Mouse (Mus musculus): ENCODE results near the gene Cacnb2. TPM values are rescaled to one million over a fixed set of nuclear protein-coding genes. Genes with fewer than 3 reads are reported as not detected.

Cacnb2 gene
- total and polyA plus RNA-seq, 3 experiments, result 0.38 TPM; not detected in 2

- no peak for ATAC-seq (ENCODE audit: extremely low read depth, insufficient number of reproducible peaks, low FRiP score, poor library complexity, severe bottlenecking)
- Histone ChIP-seq H3K36me3 (replicated peaks) (no peaks in the 10 kb centered on the region), H3K9me3 (replicated peaks) (no peaks in the 10 kb centered on the region), H3K27me3 (ENCODE audit: insufficient read depth, low read length) (no peaks in the 10 kb centered on the region), H3K4me3 (ENCODE audit: low read depth, low read length) (no peak overlapping the region), H3K4me1 (ENCODE audit: insufficient read depth, low read depth, low read length) (no peaks in the 10 kb centered on the region)
- TF ChIP-seq POLR2AphosphoS5 (IDR thresholded peaks at IDR 0.05; ENCODE audit: insufficient replicate concordance, low read depth, low read length), result no peak
- no peak for TF ChIP-seq GATA1 (IDR thresholded peaks at IDR 0.05; ENCODE audit: borderline replicate concordance, low read length)
- TF ChIP-seq TAL1 (conservative IDR thresholded peaks at IDR 0.05; ENCODE audit: low read depth, low read length), result no peak
- TF ChIP-seq CTCF (IDR thresholded peaks at IDR 0.05; ENCODE audit: low read depth, low read length), result no peak
- TF ChIP-seq GATA2 (IDR thresholded peaks at IDR 0.05; ENCODE audit: borderline replicate concordance, low read depth, low read length), result no peak
- DNase-seq (ENCODE audit: low spot score), result no peak
Measured at GRCm38 (mm10) chr2:14620891-14621290, 18.0 kb downstream of the Cacnb2 start.

- Histone ChIP-seq H3K36me3 (replicated peaks) (no peaks in the 10 kb centered on the region), H3K4me1 (ENCODE audit: insufficient read depth, low read depth, low read length) (no peaks in the 10 kb centered on the region), H3K27me3 (ENCODE audit: insufficient read depth, low read length) (no peaks in the 10 kb centered on the region), H3K9me3 (replicated peaks) (no peaks in the 10 kb centered on the region), H3K4me3 (ENCODE audit: low read depth, low read length) (no peak overlapping the region)
- TF ChIP-seq POLR2AphosphoS5 (IDR thresholded peaks at IDR 0.05; ENCODE audit: insufficient replicate concordance, low read depth, low read length) (no peak), GATA1 (IDR thresholded peaks at IDR 0.05; ENCODE audit: borderline replicate concordance, low read length) (no peak), GATA2 (IDR thresholded peaks at IDR 0.05; ENCODE audit: borderline replicate concordance, low read depth, low read length) (no peak), CTCF (IDR thresholded peaks at IDR 0.05; ENCODE audit: low read depth, low read length) (no peak), TAL1 (conservative IDR thresholded peaks at IDR 0.05; ENCODE audit: low read depth, low read length) (no peak)
- no peak for DNase-seq (ENCODE audit: low spot score)
- no peak for ATAC-seq (ENCODE audit: extremely low read depth, insufficient number of reproducible peaks, low FRiP score, poor library complexity, severe bottlenecking)
Measured at GRCm38 (mm10) chr2:14623820-14624219, 20.9 kb downstream of the Cacnb2 start.

- H3K9me3 ChIP-seq (replicated peaks), result no peaks in the 10 kb centered on the region
- ATAC-seq (ENCODE audit: extremely low read depth, insufficient number of reproducible peaks, low FRiP score, poor library complexity, severe bottlenecking) (no peak), DNase-seq (ENCODE audit: low spot score) (no peak)
- TF ChIP-seq TAL1 (conservative IDR thresholded peaks at IDR 0.05; ENCODE audit: low read depth, low read length), result no peak
- TF ChIP-seq GATA2 (IDR thresholded peaks at IDR 0.05; ENCODE audit: borderline replicate concordance, low read depth, low read length), result no peak
- no peak for TF ChIP-seq GATA1 (IDR thresholded peaks at IDR 0.05; ENCODE audit: borderline replicate concordance, low read length)
- no peak for TF ChIP-seq POLR2AphosphoS5 (IDR thresholded peaks at IDR 0.05; ENCODE audit: insufficient replicate concordance, low read depth, low read length)
- no peak for TF ChIP-seq CTCF (IDR thresholded peaks at IDR 0.05; ENCODE audit: low read depth, low read length)
- no peaks in the 10 kb centered on the region for H3K36me3 ChIP-seq (replicated peaks)
- no peak overlapping the region for H3K4me3 ChIP-seq (ENCODE audit: low read depth, low read length)
- no peaks in the 10 kb centered on the region for H3K27me3 ChIP-seq (ENCODE audit: insufficient read depth, low read length)
- no peaks in the 10 kb centered on the region for H3K4me1 ChIP-seq (ENCODE audit: insufficient read depth, low read depth, low read length)
Measured at GRCm38 (mm10) chr2:14629814-14630492, 27.1 kb downstream of the Cacnb2 start.

GRCm38 (mm10) chr2:14631590-14631989 is 28.7 kb downstream of the Cacnb2 start:
- Histone ChIP-seq H3K4me3 (ENCODE audit: low read depth, low read length) (no peak overlapping the region), H3K9me3 (replicated peaks) (no peaks in the 10 kb centered on the region), H3K36me3 (replicated peaks) (no peaks in the 10 kb centered on the region), H3K27me3 (ENCODE audit: insufficient read depth, low read length) (no peaks in the 10 kb centered on the region), H3K4me1 (ENCODE audit: insufficient read depth, low read depth, low read length) (no peaks in the 10 kb centered on the region)
- DNase-seq (ENCODE audit: low spot score) (peak; percentile 1), ATAC-seq (ENCODE audit: extremely low read depth, insufficient number of reproducible peaks, low FRiP score, poor library complexity, severe bottlenecking) (peak; percentile 28; the same call in 1 of the 2 replicates)
- no peak for TF ChIP-seq GATA2 (IDR thresholded peaks at IDR 0.05; ENCODE audit: borderline replicate concordance, low read depth, low read length)
- TF ChIP-seq GATA1 (IDR thresholded peaks at IDR 0.05; ENCODE audit: borderline replicate concordance, low read length), result no peak
- TF ChIP-seq POLR2AphosphoS5 (IDR thresholded peaks at IDR 0.05; ENCODE audit: insufficient replicate concordance, low read depth, low read length), result no peak
- TF ChIP-seq CTCF (IDR thresholded peaks at IDR 0.05; ENCODE audit: low read depth, low read length), result no peak

- DNase-seq (ENCODE audit: low spot score) (no peak), ATAC-seq (ENCODE audit: extremely low read depth, insufficient number of reproducible peaks, low FRiP score, poor library complexity, severe bottlenecking) (no peak)
- Histone ChIP-seq H3K4me1 (ENCODE audit: insufficient read depth, low read depth, low read length) (no peaks in the 10 kb centered on the region), H3K27me3 (ENCODE audit: insufficient read depth, low read length) (no peaks in the 10 kb centered on the region), H3K9me3 (replicated peaks) (no peaks in the 10 kb centered on the region), H3K4me3 (ENCODE audit: low read depth, low read length) (no peak overlapping the region), H3K36me3 (replicated peaks) (no peaks in the 10 kb centered on the region)
- TF ChIP-seq GATA1 (IDR thresholded peaks at IDR 0.05; ENCODE audit: borderline replicate concordance, low read length) (no peak), GATA2 (IDR thresholded peaks at IDR 0.05; ENCODE audit: borderline replicate concordance, low read depth, low read length) (no peak), TAL1 (conservative IDR thresholded peaks at IDR 0.05; ENCODE audit: low read depth, low read length) (no peak), POLR2AphosphoS5 (IDR thresholded peaks at IDR 0.05; ENCODE audit: insufficient replicate concordance, low read depth, low read length) (no peak), CTCF (IDR thresholded peaks at IDR 0.05; ENCODE audit: low read depth, low read length) (no peak)
Measured at GRCm38 (mm10) chr2:14633202-14633601, 30.3 kb downstream of the Cacnb2 start.

DNA sequence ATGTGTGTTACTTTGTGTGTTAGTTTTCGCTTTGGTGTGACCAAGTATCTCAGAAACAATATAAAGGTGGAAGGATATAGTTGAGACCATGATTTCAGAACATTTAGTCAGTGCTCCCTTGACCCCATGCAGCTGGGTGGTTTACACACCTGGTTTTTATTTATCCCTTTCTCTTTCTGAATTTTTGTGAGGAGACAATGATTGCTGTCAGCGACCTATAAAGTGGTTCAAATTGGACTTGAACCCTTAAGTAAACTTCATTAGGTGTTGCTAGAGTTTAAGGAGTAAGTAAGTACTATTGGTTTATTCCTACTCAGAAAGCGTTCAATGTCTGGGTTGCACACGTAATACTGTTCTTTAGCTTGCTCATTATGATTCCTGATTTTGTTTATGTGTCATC is 36.4 kb downstream of the Cacnb2 start:
- TF ChIP-seq GATA2 (IDR thresholded peaks at IDR 0.05; ENCODE audit: borderline replicate concordance, low read depth, low read length) (no peak), TAL1 (conservative IDR thresholded peaks at IDR 0.05; ENCODE audit: low read depth, low read length) (no peak), GATA1 (IDR thresholded peaks at IDR 0.05; ENCODE audit: borderline replicate concordance, low read length) (no peak), POLR2AphosphoS5 (IDR thresholded peaks at IDR 0.05; ENCODE audit: insufficient replicate concordance, low read depth, low read length) (no peak), CTCF (IDR thresholded peaks at IDR 0.05; ENCODE audit: low read depth, low read length) (no peak)
- no peak for DNase-seq (ENCODE audit: low spot score)
- peaks cover 2% of the 10 kb centered on the region; the same call in 1 of the 2 replicates for H3K27me3 ChIP-seq (ENCODE audit: insufficient read depth, low read length)
- no peaks in the 10 kb centered on the region for H3K4me1 ChIP-seq (ENCODE audit: insufficient read depth, low read depth, low read length)
- H3K36me3 ChIP-seq (replicated peaks), result no peaks in the 10 kb centered on the region
- H3K4me3 ChIP-seq (ENCODE audit: low read depth, low read length), result no peak overlapping the region
- ATAC-seq (ENCODE audit: extremely low read depth, insufficient number of reproducible peaks, low FRiP score, poor library complexity, severe bottlenecking), result no peak
- H3K9me3 ChIP-seq (replicated peaks), result no peaks in the 10 kb centered on the region
